ENCODE assay signal across 8 mouse cellular contexts in genomic region chr2:167189291-167190075, GRCm38 (mm10). TPM values are rescaled to one million over a fixed set of nuclear protein-coding genes. Genes with fewer than 3 reads are reported as not detected.
A peak's percentile ranks its signal among the peaks of the same experiment; 100 is the strongest.
DNase-seq lines count a peak whose midpoint lies in the region; ATAC-seq lines count a peak whose summit lies in the region.

No protein-coding gene starts in this region.

- no peaks in the 10 kb centered on the region for H3K36me3 ChIP-seq in heart, embryonic 14.5 days (ENCODE audit: control insufficient read depth, insufficient read depth, low read length)

- ATAC-seq in CD4-positive, CD25-positive, alpha-beta regulatory T cell, adult 4 months = no peak
- ATAC-seq in heart, embryonic 14.5 days (ENCODE audit: insufficient number of reproducible peaks, insufficient read depth, low FRiP score, low read depth) = no peak; the same call in 1 of the 2 replicates

- H3K27ac ChIP-seq in heart, embryonic 14.5 days (replicated peaks in 1 of 2; ENCODE audit: control insufficient read depth in 1 of 2, insufficient read depth in 1 of 2, low read depth in 2 of 2, low read length in 2 of 2) = no peak overlapping the region

- peaks cover 2 to 14% of the 10 kb centered on the region in 2 experiments; a peak in 3 of 4 replicates for H3K4me1 ChIP-seq in heart, embryonic 14.5 days (ENCODE audit: control insufficient read depth in 2 of 2, insufficient read depth in 2 of 2, low read length in 2 of 2)

- peak; percentile 14 for DNase-seq in CD4-positive, CD25-positive, alpha-beta regulatory T cell, adult 2 months (ENCODE audit: low read depth, low spot score)
- peak; percentile 13 for DNase-seq in thymus, postnatal 4 days
- no peak for DNase-seq in thymus, postnatal 25 days
- DNase-seq in kidney, postnatal 25 days = peak; percentile 37 to 73
- peak; percentile 48 for DNase-seq in mesoderm, embryonic 11.5 days (ENCODE audit: low read depth, low spot score)
- peak; percentile 54 for DNase-seq in testis, postnatal 10 days (ENCODE audit: low spot score)

- H3K9me3 ChIP-seq in heart, embryonic 14.5 days (ENCODE audit: control insufficient read depth, low read length) = peaks cover 6% of the 10 kb centered on the region; the same call in 1 of the 2 replicates

- peak overlapping the region; percentile 88 for H3K4me2 ChIP-seq in heart, embryonic 14.5 days (ENCODE audit: low read length)

- peak overlapping the region; percentile 64 for H3K9ac ChIP-seq in heart, embryonic 14.5 days (ENCODE audit: low read length)

- WGBS in heart, embryonic 14.5 days = 2% methylated on average over 47 of the region's 91 CpGs

- H3K4me3 ChIP-seq in heart, embryonic 14.5 days (ENCODE audit: control insufficient read depth in 1 of 2, insufficient read depth in 1 of 2, low read depth in 1 of 2, low read length in 2 of 2) = peak overlapping the region; percentile 43 to 55

- H3K27me3 ChIP-seq in heart, embryonic 14.5 days (ENCODE audit: control insufficient read depth, insufficient read depth, low read length) = peaks cover 68% of the 10 kb centered on the region

RNA-seq across cellular contexts. Expression of gene Kcnb1, which starts 0.5 kb away (rescaled TPM):
- polyA plus RNA-seq in CD4-positive, CD25-positive, alpha-beta regulatory T cell, adult 4 months (2017; shearing (Covaris generic)) = under 1 TPM; 0.22 to 0.92 TPM
- polyA plus RNA-seq in heart, embryonic 14.5 days (2014; fragmentation: Nextera tagmentation; extraction: Ambion mirVana) = 0.35 and 0.85 TPM in 2 replicates

RNA-seq across cellular contexts. Expression of gene Ptgis, which starts 50.9 kb away (rescaled TPM):
- under 1 TPM in 1 of 2 experiments, not detected in 1; 0.16 TPM for polyA plus RNA-seq in CD4-positive, CD25-positive, alpha-beta regulatory T cell, adult 4 months (2017; shearing (Covaris generic))
- polyA plus RNA-seq in heart, embryonic 14.5 days (2014; fragmentation: Nextera tagmentation; extraction: Ambion mirVana) = 19.2 and 21.2 TPM in 2 replicates

Comparison
In these comparisons a context has a peak if more than half of its experiments do, and no peak if none do; other contexts are left out.
1. RNA of gene Ptgis, which starts 50.9 kb away (polyA plus RNA-seq): 19.2 to 21.2 TPM in heart, embryonic 14.5 days; 0.16 TPM in CD4-positive, CD25-positive, alpha-beta regulatory T cell, adult 4 months; every median in the first group is over 10 times any median in the second.